In the genomic region with DNA sequence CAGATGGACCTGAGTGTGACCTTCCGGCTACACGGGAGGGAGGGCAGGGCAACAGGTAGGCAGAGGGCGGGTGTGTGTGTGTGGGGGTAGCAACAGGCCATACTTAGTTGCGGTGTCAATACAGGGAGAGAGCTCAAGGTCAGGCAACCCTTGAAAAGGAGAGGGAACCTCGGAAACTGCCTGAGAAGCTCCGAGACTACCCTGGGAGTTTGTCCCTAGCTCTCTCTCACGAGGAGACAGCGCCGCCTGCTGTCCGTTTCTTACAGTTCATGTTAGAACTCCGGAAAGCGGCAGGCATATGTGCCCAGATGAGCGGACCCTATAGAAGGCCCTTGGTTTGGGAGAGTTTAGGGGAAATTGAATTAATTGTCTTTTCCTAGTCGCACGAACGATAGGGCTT, we compare ENCODE assay signal across 9 mouse cellular contexts. TPM values are rescaled to one million over a fixed set of nuclear protein-coding genes. Genes with fewer than 3 reads are reported as not detected.
DNase-seq lines count a peak whose midpoint lies in the region; ATAC-seq lines count a peak whose summit lies in the region.
"Had no signal": no experiment of that assay in that cellular context is flagged by ENCODE, and none has a peak within 500 bp of the region (broad histone marks: within the 10 kb centered on the region; RNA-seq: fewer than 3 reads in every experiment).

No protein-coding gene starts in this region.

- no peaks in the 10 kb centered on the region for H3K9me3 ChIP-seq in intestine, embryonic 14.5 days (ENCODE audit: control insufficient read depth, low read length)

- no peak overlapping the region for H3K9ac ChIP-seq in intestine, embryonic 14.5 days (ENCODE audit: low read length)

- H3K36me3 ChIP-seq in intestine, embryonic 14.5 days (ENCODE audit: control insufficient read depth, insufficient read depth, low read length) = peaks cover 22% of the 10 kb centered on the region

- peaks cover 28% of the 10 kb centered on the region for H3K27me3 ChIP-seq in intestine, embryonic 14.5 days (replicated peaks; ENCODE audit: control insufficient read depth, insufficient read depth, low read length)

- intact Hi-C loops in gastrocnemius, postnatal 14 days (cut with DNase I; ENCODE audit: low total_unique reads) = loop anchor here (10.0 kb wide), 1 partner anchor 418 kb away; no protein-coding TSS in a partner anchor
- intact Hi-C loops in left cerebral cortex, postnatal 10 days (cut with DNase I) = loop anchor here (1.0 to 5.0 kb wide), 3 partner anchors 195 to 410 kb away; no protein-coding TSS in a partner anchor

- H3K4me3 ChIP-seq in intestine, embryonic 14.5 days (ENCODE audit: low read depth, low read length) = no peak overlapping the region
- H3K4me3 ChIP-seq: myocyte had no signal

- 1% methylated on average over 16 of the region's 16 CpGs for WGBS in intestine, embryonic 14.5 days

- ATAC-seq in intestine, embryonic 14.5 days (replicated peaks; ENCODE audit: low FRiP score, low TSS enrichment, low read depth) = peak; percentile 38

- peak; percentile 87 for DNase-seq in ZHBTc4 (ENCODE audit: low read depth, low spot score)
- peak; percentile 82 to 91 for DNase-seq in cerebellum, postnatal 4 days (ENCODE audit: low spot score in 2 of 2)
- DNase-seq in gastrocnemius, postnatal 14 days = peak; percentile 82
- DNase-seq in intestine, embryonic 14.5 days (ENCODE audit: low spot score) = peak; percentile 99
- DNase-seq in left cerebral cortex, postnatal 10 days (ENCODE audit: extremely low spot score in 1 of 2, low spot score in 2 of 2) = peak; percentile 77 to 86
- peak; percentile 91 for DNase-seq in mesoderm, embryonic 11.5 days (ENCODE audit: low read depth, low spot score)
- DNase-seq in right cerebral cortex, postnatal 4 days = peak; percentile 97
- peak; percentile 70 to 91 for DNase-seq in urinary bladder, postnatal 4 days (ENCODE audit: low spot score in 2 of 2)

- no peak overlapping the region for H3K27ac ChIP-seq in intestine, embryonic 14.5 days (ENCODE audit: low read depth)

- H3K4me2 ChIP-seq in intestine, embryonic 14.5 days (ENCODE audit: low read length) = peak overlapping the region; percentile 33

- peaks cover 13% of the 10 kb centered on the region for H3K4me1 ChIP-seq in intestine, embryonic 14.5 days (replicated peaks; ENCODE audit: control insufficient read depth, insufficient read depth, low read length)

RNA-seq across cellular contexts. Expression of a gene that starts 8.4 kb away (rescaled TPM):
- total RNA-seq in gastrocnemius, postnatal 14 days (2021) = under 1 TPM; 0.14 to 0.18 TPM
- 129 and 149 TPM in 2 replicates for polyA plus RNA-seq in intestine, embryonic 14.5 days (2014; fragmentation: Nextera tagmentation; extraction: Ambion mirVana)
- 1 to 10 TPM; 1.4 to 1.5 TPM for total RNA-seq in left cerebral cortex, postnatal 10 days (2021)
- polyA plus RNA-seq: myocyte had no signal

RNA-seq across cellular contexts. Expression of a gene that starts 15.6 kb away (rescaled TPM):
- total RNA-seq in gastrocnemius, postnatal 14 days (2021) = 10 to 100 TPM; 12.5 to 13.0 TPM
- polyA plus RNA-seq in intestine, embryonic 14.5 days (2014; fragmentation: Nextera tagmentation; extraction: Ambion mirVana) = 59.2 and 62.9 TPM in 2 replicates
- 10 to 100 TPM; 26.5 to 30.1 TPM for total RNA-seq in left cerebral cortex, postnatal 10 days (2021)

RNA-seq across cellular contexts. Expression of a gene that starts 23.3 kb away (rescaled TPM):
- total RNA-seq in gastrocnemius, postnatal 14 days (2021) = under 1 TPM; 0.33 to 0.45 TPM
- 0.43 and 0.48 TPM in 2 replicates for polyA plus RNA-seq in intestine, embryonic 14.5 days (2014; fragmentation: Nextera tagmentation; extraction: Ambion mirVana)
- total RNA-seq in left cerebral cortex, postnatal 10 days (2021) = 1 to 10 TPM; 2.8 to 3.1 TPM

RNA-seq across cellular contexts. Expression of a gene that starts 35.1 kb away (rescaled TPM):
- total RNA-seq in gastrocnemius, postnatal 14 days (2021) = under 1 TPM in 1 of 2 experiments, not detected in 1; 0.10 TPM
- 6.5 and 7.7 TPM in 2 replicates for polyA plus RNA-seq in intestine, embryonic 14.5 days (2014; fragmentation: Nextera tagmentation; extraction: Ambion mirVana)
- total RNA-seq in left cerebral cortex, postnatal 10 days (2021) = under 1 TPM in 1 of 2 experiments, not detected in 1; 0.36 TPM
